Mouse (Mus musculus): ENCODE measurements around the gene Gm572.

GRCm38 (mm10) chr4:148596731-148597130 is 46.4 kb upstream of the Gm572 start:
- no peak for TF ChIP-seq GATA1 (IDR thresholded peaks at IDR 0.05; ENCODE audit: borderline replicate concordance, low read length)
- no peak for TF ChIP-seq FLI1 (IDR thresholded peaks at IDR 0.05; ENCODE audit: low read length)

All from megakaryocyte, embryonic 14.5 days (primary cell).